Mouse (Mus musculus): Measurements from ENCODE around the gene Vash2. TPM values are rescaled to one million over a fixed set of nuclear protein-coding genes. Genes with fewer than 3 reads are reported as not detected.

The Vash2 gene
- polyA plus RNA-seq, 1 experiment from 2014 or later: 3.9 TPM

GRCm38 (mm10) chr1:191000686-191001085, 21.6 kb upstream of the Vash2 start:
- ATAC-seq: no peak
- Histone ChIP-seq H3K36me3 (ENCODE audit: control insufficient read depth, insufficient read depth) (peaks cover 10% of the 10 kb centered on the region; the same call in 1 of the 2 replicates), H3K27me3 (replicated peaks; ENCODE audit: control insufficient read depth, insufficient read depth, low read length) (no peaks in the 10 kb centered on the region), H3K4me3 (ENCODE audit: low read depth, low read length) (no peak overlapping the region), H3K9ac (ENCODE audit: low read depth, low read length) (no peak overlapping the region), H3K4me1 (replicated peaks; ENCODE audit: control insufficient read depth, insufficient read depth, low read length) (no peaks in the 10 kb centered on the region), H3K27ac (ENCODE audit: low read depth, low read length) (no peak overlapping the region), H3K9me3 (ENCODE audit: control insufficient read depth) (0 out of 2 replicates have a peak, but pooled peaks cover 7% of the 10 kb centered on the region), H3K4me2 (replicated peaks; ENCODE audit: low read depth) (no peak overlapping the region)
- WGBS: 83% methylated on average over 3 of the region's 3 CpGs
- TF ChIP-seq CTCF (IDR thresholded peaks at IDR 0.05; ENCODE audit: low read depth): no peak

- Histone ChIP-seq H3K27me3 (replicated peaks; ENCODE audit: control insufficient read depth, insufficient read depth, low read length) (no peaks in the 10 kb centered on the region), H3K4me1 (replicated peaks; ENCODE audit: control insufficient read depth, insufficient read depth, low read length) (no peaks in the 10 kb centered on the region), H3K9ac (ENCODE audit: low read depth, low read length) (no peak overlapping the region), H3K4me3 (ENCODE audit: low read depth, low read length) (no peak overlapping the region), H3K27ac (ENCODE audit: low read depth, low read length) (no peak overlapping the region), H3K36me3 (ENCODE audit: control insufficient read depth, insufficient read depth) (no peaks in the 10 kb centered on the region), H3K9me3 (ENCODE audit: control insufficient read depth) (0 out of 2 replicates have a peak, but pooled peaks cover 7% of the 10 kb centered on the region), H3K4me2 (replicated peaks; ENCODE audit: low read depth) (no peak overlapping the region)
- no peak for ATAC-seq
- no peak for TF ChIP-seq CTCF (IDR thresholded peaks at IDR 0.05; ENCODE audit: low read depth)
- WGBS: 69% methylated on average over 1 of the region's 1 CpGs
These were observed 18.9 kb upstream of the Vash2 start for GRCm38 (mm10) chr1:190998027-190998426.

GRCm38 (mm10) chr1:190996346-190996877, 17.3 kb upstream of the Vash2 start:
- Histone ChIP-seq H3K4me1 (replicated peaks; ENCODE audit: control insufficient read depth, insufficient read depth, low read length) (no peaks in the 10 kb centered on the region), H3K36me3 (ENCODE audit: control insufficient read depth, insufficient read depth) (no peaks in the 10 kb centered on the region), H3K9ac (ENCODE audit: low read depth, low read length) (no peak overlapping the region), H3K9me3 (ENCODE audit: control insufficient read depth) (0 out of 2 replicates have a peak, but pooled peaks cover 7% of the 10 kb centered on the region), H3K27me3 (replicated peaks; ENCODE audit: control insufficient read depth, insufficient read depth, low read length) (no peaks in the 10 kb centered on the region), H3K4me3 (ENCODE audit: low read depth, low read length) (no peak overlapping the region), H3K4me2 (replicated peaks; ENCODE audit: low read depth) (no peak overlapping the region), H3K27ac (ENCODE audit: low read depth, low read length) (no peak overlapping the region)
- ATAC-seq: no peak
- WGBS: 62% methylated on average over 6 of the region's 6 CpGs
- peak; percentile 64 for TF ChIP-seq CTCF (IDR thresholded peaks at IDR 0.05; ENCODE audit: low read depth)

GRCm38 (mm10) chr1:190995548-190995947, 16.5 kb upstream of the Vash2 start:
- Histone ChIP-seq H3K27me3 (replicated peaks; ENCODE audit: control insufficient read depth, insufficient read depth, low read length) (no peaks in the 10 kb centered on the region), H3K27ac (ENCODE audit: low read depth, low read length) (no peak overlapping the region), H3K4me2 (replicated peaks; ENCODE audit: low read depth) (no peak overlapping the region), H3K36me3 (ENCODE audit: control insufficient read depth, insufficient read depth) (no peaks in the 10 kb centered on the region), H3K4me3 (ENCODE audit: low read depth, low read length) (no peak overlapping the region), H3K9me3 (ENCODE audit: control insufficient read depth) (0 out of 2 replicates have a peak, but pooled peaks cover 7% of the 10 kb centered on the region), H3K4me1 (replicated peaks; ENCODE audit: control insufficient read depth, insufficient read depth, low read length) (no peaks in the 10 kb centered on the region), H3K9ac (ENCODE audit: low read depth, low read length) (no peak overlapping the region)
- WGBS: 67% methylated on average over 7 of the region's 7 CpGs
- ATAC-seq: no peak
- no peak for TF ChIP-seq CTCF (IDR thresholded peaks at IDR 0.05; ENCODE audit: low read depth)

- peak; percentile 56 for TF ChIP-seq CTCF (IDR thresholded peaks at IDR 0.05; ENCODE audit: low read depth)
- Histone ChIP-seq H3K36me3 (ENCODE audit: control insufficient read depth, insufficient read depth) (no peaks in the 10 kb centered on the region), H3K4me1 (replicated peaks; ENCODE audit: control insufficient read depth, insufficient read depth, low read length) (no peaks in the 10 kb centered on the region), H3K9me3 (ENCODE audit: control insufficient read depth) (no peaks in the 10 kb centered on the region), H3K27me3 (replicated peaks; ENCODE audit: control insufficient read depth, insufficient read depth, low read length) (no peaks in the 10 kb centered on the region; the same call in 1 of the 2 replicates), H3K4me3 (ENCODE audit: low read depth, low read length) (no peak overlapping the region), H3K9ac (ENCODE audit: low read depth, low read length) (no peak overlapping the region), H3K4me2 (replicated peaks; ENCODE audit: low read depth) (no peak overlapping the region), H3K27ac (ENCODE audit: low read depth, low read length) (no peak overlapping the region)
- ATAC-seq: no peak
- WGBS: 85% methylated on average over 9 of the region's 9 CpGs
These were observed 10.5 kb upstream of the Vash2 start for GRCm38 (mm10) chr1:190989437-190990082.

GRCm38 (mm10) chr1:190981412-190981811, 2.3 kb upstream of the Vash2 start:
- no peak for TF ChIP-seq CTCF (IDR thresholded peaks at IDR 0.05; ENCODE audit: low read depth)
- no peak overlapping the region for H3K4me2 ChIP-seq (replicated peaks; ENCODE audit: low read depth)
- no peak overlapping the region for H3K27ac ChIP-seq (ENCODE audit: low read depth, low read length)
- 80% methylated on average over 4 of the region's 4 CpGs for WGBS
- H3K36me3 ChIP-seq (ENCODE audit: control insufficient read depth, insufficient read depth): no peaks in the 10 kb centered on the region
- peaks cover 16% of the 10 kb centered on the region; the same call in 1 of the 2 replicates for H3K4me1 ChIP-seq (replicated peaks; ENCODE audit: control insufficient read depth, insufficient read depth, low read length)
- H3K9me3 ChIP-seq (ENCODE audit: control insufficient read depth): no peaks in the 10 kb centered on the region
- no peak overlapping the region for H3K4me3 ChIP-seq (ENCODE audit: low read depth, low read length)
- peaks cover 4% of the 10 kb centered on the region for H3K27me3 ChIP-seq (replicated peaks; ENCODE audit: control insufficient read depth, insufficient read depth, low read length)
- ATAC-seq: no peak
- H3K9ac ChIP-seq (ENCODE audit: low read depth, low read length): no peak overlapping the region
